Mouse (Mus musculus) lung, postnatal 0 days (tissue): ENCODE data around the gene Slfn8.

Experiments used
- CTCF ChIP-seq: IDR thresholded peaks from 2 replicates; pipeline ENCODE4 v1.5.1; 2016; ENCODE audit warnings: antibody characterized with exemption, mild to moderate bottlenecking
- EP300 ChIP-seq: IDR thresholded peaks from 2 replicates; pipeline ENCODE4 v1.6.1; 2016; ENCODE audit warnings: antibody characterized with exemption, mild to moderate bottlenecking, control low read depth

- TF ChIP-seq EP300: no peak
- TF ChIP-seq CTCF: peak; percentile 84
Measured at GRCm38 (mm10) chr11:83057863-83058262, 37.3 kb upstream of the Slfn8 start.
